Mouse (Mus musculus) midbrain, embryonic 15.5 days (tissue): ENCODE measurements around the gene Vav3. TPM values are rescaled to one million over a fixed set of nuclear protein-coding genes. Genes with fewer than 3 reads are reported as not detected.
A peak's percentile ranks its signal among the peaks of the same experiment; 100 is the strongest.

Source experiments
- ATAC-seq: fragments of 200-750 bp; cut with Nextera tagmentation; replicated peaks from 2 replicates; pipeline ENCODE4 v1.8.0; 2017; ENCODE audit warnings: moderate TSS enrichment
- H3K27ac ChIP-seq: fragments of 300-500 bp; sonication (generic); 2 replicates; pipeline ENCODE4 v1.5.1; 2015; ENCODE audit warnings: mild to moderate bottlenecking, inconsistent platforms
- H3K27me3 ChIP-seq: fragments of 300-500 bp; sonication (generic); replicated peaks from 2 replicates; pipeline ENCODE4 v1.6.1; 2015; ENCODE audit warnings: inconsistent platforms
- H3K36me3 ChIP-seq: fragments of 300-500 bp; sonication (generic); replicated peaks from 2 replicates; pipeline ENCODE4 v1.6.1; 2015; ENCODE audit warnings: inconsistent platforms
- H3K4me1 ChIP-seq: fragments of 300-500 bp; sonication (generic); 2 replicates; pipeline ENCODE4 v1.6.1; 2015; ENCODE audit warnings: inconsistent platforms
- H3K4me2 ChIP-seq: fragments of 300-500 bp; sonication (generic); 2 replicates; pipeline ENCODE4 v1.6.1; 2015; ENCODE audit warnings: inconsistent platforms, mild to moderate bottlenecking, moderate library complexity
- H3K4me3 ChIP-seq: fragments of 300-500 bp; sonication (generic); 2 replicates; pipeline ENCODE4 v1.5.1; 2015; ENCODE audit warnings: mild to moderate bottlenecking, inconsistent platforms
- H3K9ac ChIP-seq: fragments of 300-500 bp; sonication (generic); 2 replicates; pipeline ENCODE4 v1.6.1; 2015; ENCODE audit warnings: mild to moderate bottlenecking, inconsistent platforms
- H3K9me3 ChIP-seq: fragments of 300-500 bp; sonication (generic); 2 replicates; pipeline ENCODE4 v1.6.1; 2016; ENCODE audit warnings: inconsistent platforms
- WGBS: fragments of 180-500 bp; shearing (Covaris S2); methylation state at CpG from one replicate; pipeline ENCODE4 v1.1.7; 2015; ENCODE audit warnings: mixed read lengths; 5-methylcytosine and 5-hydroxymethylcytosine counted together
- polyA plus RNA-seq: library from polyadenylated mRNA; unstranded; fragments of >200 nt; fragmentation: Nextera tagmentation; extraction: Ambion mirVana; gene quantifications from 2 replicates; pipeline ENCODE4 v1.2.1, GENCODE M21; 2015

Vav3 gene
- polyA plus RNA-seq, 1 experiment from 2014 or later, result 24.3 TPM

- no peak overlapping the region for H3K4me3 ChIP-seq
- H3K36me3 ChIP-seq, result no peaks in the 10 kb centered on the region
- WGBS, result 56% methylated on average over 11 of the region's 11 CpGs
- H3K9ac ChIP-seq, result no peak overlapping the region
- H3K27me3 ChIP-seq, result no peaks in the 10 kb centered on the region
- no peak overlapping the region for H3K4me2 ChIP-seq
- no peak overlapping the region for H3K27ac ChIP-seq
- no peaks in the 10 kb centered on the region for H3K9me3 ChIP-seq
- peaks cover 14% of the 10 kb centered on the region for H3K4me1 ChIP-seq
- ATAC-seq, result no peak
Measured at GRCm38 (mm10) chr3:109490561-109491296, 150.3 kb downstream of the Vav3 start.

- Histone ChIP-seq H3K27me3 (no peaks in the 10 kb centered on the region), H3K9ac (no peak overlapping the region), H3K36me3 (no peaks in the 10 kb centered on the region), H3K27ac (no peak overlapping the region), H3K9me3 (no peaks in the 10 kb centered on the region), H3K4me2 (no peak overlapping the region), H3K4me3 (no peak overlapping the region), H3K4me1 (peaks cover 17% of the 10 kb centered on the region)
- WGBS, result 5% methylated on average over 2 of the region's 2 CpGs
- ATAC-seq, result peak; percentile 65
Measured at GRCm38 (mm10) chr3:109491568-109491967, 151.1 kb downstream of the Vav3 start.

GRCm38 (mm10) chr3:109496461-109496860 is 156.0 kb downstream of the Vav3 start:
- Histone ChIP-seq H3K27ac (0 out of 2 replicates have a peak overlapping the region, but pooled peaks have one; percentile 11), H3K9ac (no peak overlapping the region), H3K27me3 (no peaks in the 10 kb centered on the region), H3K36me3 (no peaks in the 10 kb centered on the region), H3K4me1 (peaks cover 5% of the 10 kb centered on the region), H3K4me2 (no peak overlapping the region), H3K4me3 (no peak overlapping the region), H3K9me3 (no peaks in the 10 kb centered on the region)
- ATAC-seq, result peak; percentile 75
- 23% methylated on average over 5 of the region's 5 CpGs for WGBS

- Histone ChIP-seq H3K4me1 (peaks cover 5% of the 10 kb centered on the region), H3K4me2 (no peak overlapping the region), H3K9ac (no peak overlapping the region), H3K27me3 (no peaks in the 10 kb centered on the region), H3K9me3 (no peaks in the 10 kb centered on the region), H3K27ac (no peak overlapping the region), H3K4me3 (no peak overlapping the region), H3K36me3 (no peaks in the 10 kb centered on the region)
- 0 out of 2 replicates have a peak, but pooled peaks have one; percentile 40 for ATAC-seq
- WGBS, result 64% methylated on average over 4 of the region's 4 CpGs
Measured at GRCm38 (mm10) chr3:109497074-109497473, 156.6 kb downstream of the Vav3 start.

GRCm38 (mm10) chr3:109499861-109500456 is 159.5 kb downstream of the Vav3 start:
- no peaks in the 10 kb centered on the region for H3K9me3 ChIP-seq
- H3K4me3 ChIP-seq, result no peak overlapping the region
- H3K36me3 ChIP-seq, result no peaks in the 10 kb centered on the region
- no peak for ATAC-seq
- 93% methylated on average over 1 of the region's 1 CpGs for WGBS
- no peak overlapping the region for H3K4me2 ChIP-seq
- peaks cover 5% of the 10 kb centered on the region for H3K4me1 ChIP-seq
- no peak overlapping the region for H3K27ac ChIP-seq
- no peaks in the 10 kb centered on the region for H3K27me3 ChIP-seq
- H3K9ac ChIP-seq, result no peak overlapping the region

- ATAC-seq, result no peak
- Histone ChIP-seq H3K27ac (no peak overlapping the region), H3K9ac (no peak overlapping the region), H3K36me3 (no peaks in the 10 kb centered on the region), H3K27me3 (no peaks in the 10 kb centered on the region), H3K4me2 (no peak overlapping the region), H3K4me1 (no peaks in the 10 kb centered on the region), H3K4me3 (no peak overlapping the region), H3K9me3 (no peaks in the 10 kb centered on the region)
- 85% methylated on average over 1 of the region's 1 CpGs for WGBS
Measured at GRCm38 (mm10) chr3:109509784-109510183, 169.3 kb downstream of the Vav3 start.

GRCm38 (mm10) chr3:109511849-109512248 is 171.4 kb downstream of the Vav3 start:
- Histone ChIP-seq H3K36me3 (no peaks in the 10 kb centered on the region), H3K9ac (no peak overlapping the region), H3K27ac (no peak overlapping the region), H3K9me3 (no peaks in the 10 kb centered on the region), H3K27me3 (no peaks in the 10 kb centered on the region), H3K4me2 (no peak overlapping the region), H3K4me1 (no peaks in the 10 kb centered on the region), H3K4me3 (no peak overlapping the region)
- ATAC-seq, result no peak
- WGBS, result 94% methylated on average over 1 of the region's 1 CpGs

- H3K4me3 ChIP-seq, result no peak overlapping the region
- no peak overlapping the region for H3K4me2 ChIP-seq
- no peaks in the 10 kb centered on the region for H3K4me1 ChIP-seq
- no peak overlapping the region for H3K27ac ChIP-seq
- H3K9ac ChIP-seq, result no peak overlapping the region
- no peaks in the 10 kb centered on the region for H3K9me3 ChIP-seq
- ATAC-seq, result no peak
- no peaks in the 10 kb centered on the region for H3K36me3 ChIP-seq
- no peaks in the 10 kb centered on the region for H3K27me3 ChIP-seq
- 88% methylated on average over 3 of the region's 3 CpGs for WGBS
Measured at GRCm38 (mm10) chr3:109515479-109515878, 175.0 kb downstream of the Vav3 start.

GRCm38 (mm10) chr3:109516372-109516771 is 175.9 kb downstream of the Vav3 start:
- H3K4me2 ChIP-seq, result no peak overlapping the region
- 81% methylated on average over 10 of the region's 10 CpGs for WGBS
- no peaks in the 10 kb centered on the region for H3K27me3 ChIP-seq
- no peaks in the 10 kb centered on the region for H3K4me1 ChIP-seq
- H3K27ac ChIP-seq, result no peak overlapping the region
- no peaks in the 10 kb centered on the region for H3K9me3 ChIP-seq
- no peak for ATAC-seq
- no peaks in the 10 kb centered on the region for H3K36me3 ChIP-seq
- H3K4me3 ChIP-seq, result no peak overlapping the region
- no peak overlapping the region for H3K9ac ChIP-seq

- H3K36me3 ChIP-seq, result no peaks in the 10 kb centered on the region
- H3K4me1 ChIP-seq, result 0 out of 2 replicates have a peak, but pooled peaks cover 3% of the 10 kb centered on the region
- H3K4me2 ChIP-seq, result no peak overlapping the region
- no peak for ATAC-seq
- WGBS, result 84% methylated on average over 7 of the region's 7 CpGs
- no peaks in the 10 kb centered on the region for H3K27me3 ChIP-seq
- no peak overlapping the region for H3K4me3 ChIP-seq
- H3K9ac ChIP-seq, result no peak overlapping the region
- H3K9me3 ChIP-seq, result no peaks in the 10 kb centered on the region
- H3K27ac ChIP-seq, result no peak overlapping the region
Measured at GRCm38 (mm10) chr3:109522115-109522514, 181.7 kb downstream of the Vav3 start.

- H3K27ac ChIP-seq, result no peak overlapping the region
- no peaks in the 10 kb centered on the region for H3K9me3 ChIP-seq
- H3K36me3 ChIP-seq, result no peaks in the 10 kb centered on the region
- H3K4me3 ChIP-seq, result no peak overlapping the region
- H3K4me2 ChIP-seq, result no peak overlapping the region
- no peak; the same call in 1 of the 2 replicates for ATAC-seq
- H3K9ac ChIP-seq, result no peak overlapping the region
- 0 out of 2 replicates have a peak, but pooled peaks cover 3% of the 10 kb centered on the region for H3K4me1 ChIP-seq
- no peaks in the 10 kb centered on the region for H3K27me3 ChIP-seq
- WGBS, result 91% methylated on average over 12 of the region's 12 CpGs
Measured at GRCm38 (mm10) chr3:109525825-109526224, 185.4 kb downstream of the Vav3 start.

- 2% methylated on average over 4 of the region's 4 CpGs for WGBS
- Histone ChIP-seq H3K4me1 (0 out of 2 replicates have a peak, but pooled peaks cover 3% of the 10 kb centered on the region), H3K36me3 (no peaks in the 10 kb centered on the region), H3K4me3 (no peak overlapping the region), H3K9me3 (no peaks in the 10 kb centered on the region), H3K27me3 (no peaks in the 10 kb centered on the region), H3K9ac (no peak overlapping the region), H3K27ac (no peak overlapping the region), H3K4me2 (no peak overlapping the region)
- ATAC-seq, result peak; percentile 61; the same call in 1 of the 2 replicates
Measured at GRCm38 (mm10) chr3:109526246-109526645, 185.8 kb downstream of the Vav3 start.

- Histone ChIP-seq H3K4me3 (no peak overlapping the region), H3K36me3 (no peaks in the 10 kb centered on the region), H3K4me2 (no peak overlapping the region), H3K27me3 (no peaks in the 10 kb centered on the region), H3K4me1 (0 out of 2 replicates have a peak, but pooled peaks cover 3% of the 10 kb centered on the region), H3K27ac (no peak overlapping the region), H3K9me3 (no peaks in the 10 kb centered on the region), H3K9ac (no peak overlapping the region)
- WGBS, result 65% methylated on average over 8 of the region's 8 CpGs
- ATAC-seq, result no peak
Measured at GRCm38 (mm10) chr3:109526651-109527050, 186.2 kb downstream of the Vav3 start.
